Mouse (Mus musculus) ZHBTc4 (cell line): Measurements from ENCODE around the gene 4930556J24Rik.
A peak's percentile ranks its signal among the peaks of the same experiment; 100 is the strongest.

ENCODE experiments used
- DNase-seq: peaks from one replicate; pipeline ENCODE4 v3.0.0-alpha.2; 2011; ENCODE audit warnings: low read depth, low spot score

4930556J24Rik gene

DNA sequence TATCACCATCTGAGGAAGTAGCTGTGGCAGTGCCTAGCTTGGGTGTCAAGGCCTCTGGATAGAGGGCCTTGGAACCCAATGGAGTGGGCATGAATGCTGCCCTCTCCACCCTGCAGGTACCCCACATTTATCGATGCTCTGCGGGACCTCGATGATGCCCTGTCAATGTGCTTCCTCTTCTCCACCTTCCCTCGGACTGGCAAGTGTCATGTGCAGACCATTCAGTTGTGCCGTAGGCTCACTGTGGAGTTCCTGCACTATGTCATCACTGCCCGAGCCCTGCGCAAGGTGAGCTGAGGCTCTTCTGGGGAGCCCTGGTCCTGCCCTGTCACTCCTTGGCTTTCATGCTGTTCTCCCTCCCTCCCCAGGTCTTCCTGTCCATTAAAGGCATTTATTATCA is 3.5 kb downstream of the 4930556J24Rik start:
- no peak for DNase-seq

DNA sequence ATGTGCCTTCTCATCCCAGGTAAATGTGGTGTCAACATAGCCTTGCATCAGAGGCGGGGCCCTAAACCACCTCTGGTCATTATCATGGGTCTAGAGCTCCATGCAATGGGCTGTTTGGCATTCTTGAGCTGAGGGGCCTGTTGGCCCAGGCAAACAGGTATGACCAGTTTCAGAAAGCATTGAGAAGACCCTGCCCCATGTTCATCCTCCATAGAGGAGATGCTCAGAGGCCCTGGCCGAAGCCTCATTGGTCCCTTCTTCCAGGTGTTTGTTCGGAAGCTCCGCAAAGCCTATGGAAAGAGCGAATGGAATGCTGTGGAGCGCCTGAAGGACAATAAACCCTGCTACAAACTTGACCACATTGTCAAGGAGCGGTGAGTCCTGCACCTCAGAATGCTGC is 6.2 kb downstream of the 4930556J24Rik start:
- no peak for DNase-seq

DNA sequence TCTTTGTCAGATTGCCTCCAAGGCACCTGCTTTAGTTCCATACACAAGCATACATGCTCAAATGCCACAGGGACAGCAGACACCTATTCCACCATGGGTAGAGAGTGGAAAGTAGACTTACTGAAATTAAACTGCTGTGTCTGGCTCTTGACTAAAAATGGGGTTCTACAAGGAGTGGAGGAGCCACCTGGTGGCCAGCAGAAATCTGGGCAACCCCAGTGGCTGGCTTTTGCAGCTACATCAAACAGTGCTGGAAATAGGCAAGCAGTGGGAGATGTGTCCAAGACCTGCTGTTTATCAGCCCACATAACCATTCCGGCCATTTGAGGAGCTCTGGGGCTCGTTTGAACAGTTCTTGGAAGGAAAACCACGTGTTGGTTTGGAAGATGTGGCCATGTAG is 6.7 kb downstream of the 4930556J24Rik start:
- peak; percentile 42 for DNase-seq

DNA sequence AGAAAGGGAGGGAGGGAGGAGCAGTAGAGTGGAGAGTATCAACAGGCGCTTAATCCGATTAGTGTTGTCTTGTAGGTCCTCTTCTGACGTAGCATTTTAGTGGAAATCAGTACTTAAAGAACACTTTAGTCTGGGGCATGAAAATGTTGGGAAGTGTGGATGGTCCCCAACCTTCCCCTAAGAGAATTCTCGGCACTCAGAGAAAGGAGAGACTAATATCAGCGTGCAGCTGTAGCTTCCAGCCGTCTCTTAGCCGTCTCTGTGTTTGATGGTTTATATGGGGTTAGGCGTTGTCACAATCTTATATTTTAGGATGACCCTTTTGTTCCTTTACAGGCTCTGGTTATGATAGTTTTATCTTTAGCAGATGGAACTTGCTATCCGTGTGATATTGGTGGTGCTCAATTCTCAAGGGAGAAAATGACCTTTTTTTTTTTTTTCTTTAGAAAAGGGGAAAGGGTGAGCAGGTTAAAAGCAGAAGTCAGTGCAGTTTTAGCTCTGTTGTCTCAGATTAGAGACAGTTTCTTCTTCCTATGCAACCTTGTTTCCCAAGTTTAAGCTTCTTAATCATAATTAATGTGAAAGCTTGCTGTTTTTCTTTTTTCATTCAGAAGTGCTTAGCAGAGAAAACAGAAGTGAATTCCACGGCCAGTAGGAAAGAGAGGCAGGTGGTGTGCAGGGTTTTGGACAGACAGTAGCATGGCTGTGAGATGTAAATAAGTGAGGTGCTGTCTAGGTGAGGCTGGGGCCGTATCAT is 12.0 kb downstream of the 4930556J24Rik start:
- no peak for DNase-seq

DNA sequence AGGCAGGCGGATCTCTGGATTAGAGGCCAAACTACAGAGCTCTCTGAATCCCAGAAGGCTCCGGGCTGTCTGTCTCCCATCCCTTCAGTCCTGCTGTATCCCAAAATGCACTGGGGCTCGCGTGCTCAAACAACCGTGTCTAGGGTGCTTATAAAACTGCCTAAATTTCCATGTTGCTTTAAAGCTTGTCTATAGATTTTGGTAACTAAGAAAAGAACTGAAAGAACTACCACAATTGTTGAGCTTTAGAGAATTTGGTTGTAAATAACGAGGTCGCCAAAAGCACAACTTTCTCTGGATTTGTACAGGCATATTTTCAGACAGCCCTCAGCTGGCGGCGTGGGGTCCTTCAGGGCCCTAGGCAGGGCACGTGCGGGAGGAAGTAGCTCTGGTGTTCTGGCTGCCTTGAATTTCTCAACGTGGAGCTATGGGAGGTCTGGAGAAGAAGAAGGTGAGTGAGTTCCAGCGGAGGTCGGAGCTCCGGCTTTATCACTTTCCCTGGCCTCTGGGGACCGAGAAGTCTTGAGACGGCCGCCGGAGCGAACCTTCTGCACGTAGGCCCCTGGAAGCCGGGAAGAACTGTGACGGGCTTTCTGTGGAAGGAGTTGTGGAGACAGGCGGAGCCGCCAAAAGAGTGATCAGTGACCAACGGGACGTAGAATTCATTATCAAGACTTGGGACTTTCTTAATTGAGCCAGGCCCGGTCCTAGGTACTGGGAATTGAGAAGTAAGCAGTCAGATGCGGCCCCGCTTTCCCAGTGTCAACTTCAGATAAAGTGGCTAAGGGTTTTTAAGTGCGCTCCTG is 12.8 kb downstream of the 4930556J24Rik start, which contains the start of gene Pes1:
TSS of gene Pes1 (plus strand) at position 366 of the 806 bp plus-strand sequence.
- DNase-seq, result peak; percentile 94

DNA sequence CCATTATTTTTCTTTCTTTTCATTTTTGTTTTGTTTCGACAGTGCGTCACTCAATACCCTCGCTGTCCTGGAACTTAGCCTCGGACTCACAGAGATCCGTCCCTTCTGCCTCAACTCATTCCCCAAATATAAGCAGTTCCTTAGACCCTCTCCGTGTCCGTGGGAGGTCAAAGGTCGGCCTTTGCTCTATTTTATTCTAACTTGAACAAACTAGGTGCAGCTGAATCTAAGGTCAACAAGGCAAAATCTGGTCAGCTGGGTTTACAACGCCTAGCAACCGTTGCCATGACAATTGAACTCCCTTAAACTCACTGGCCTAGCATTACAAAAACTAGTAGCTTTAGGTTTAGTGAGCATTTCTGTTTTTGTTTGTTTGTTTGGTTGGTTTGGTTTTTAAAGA is 13.4 kb downstream of the 4930556J24Rik start:
- DNase-seq, result peak; percentile 88

DNA sequence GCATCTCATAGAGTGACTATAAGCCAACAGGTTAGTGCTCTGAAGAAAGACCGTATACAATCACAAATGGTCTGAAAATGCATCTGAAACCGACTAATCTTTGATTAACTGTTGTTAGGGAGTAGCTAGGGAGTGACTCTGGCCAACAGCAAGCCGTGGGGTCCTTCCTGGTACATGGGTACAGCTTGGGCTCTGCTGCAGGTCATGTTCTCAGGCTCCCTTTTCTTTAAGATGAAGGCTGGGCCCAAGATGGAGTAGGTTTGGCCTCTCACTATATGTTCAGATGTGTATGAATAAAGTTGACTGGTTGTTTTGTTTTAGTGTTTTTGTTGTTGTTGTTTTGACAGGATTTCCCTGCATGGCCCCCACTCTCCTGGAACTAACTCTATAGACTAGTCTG is 14.8 kb downstream of the 4930556J24Rik start:
- no peak for DNase-seq

DNA sequence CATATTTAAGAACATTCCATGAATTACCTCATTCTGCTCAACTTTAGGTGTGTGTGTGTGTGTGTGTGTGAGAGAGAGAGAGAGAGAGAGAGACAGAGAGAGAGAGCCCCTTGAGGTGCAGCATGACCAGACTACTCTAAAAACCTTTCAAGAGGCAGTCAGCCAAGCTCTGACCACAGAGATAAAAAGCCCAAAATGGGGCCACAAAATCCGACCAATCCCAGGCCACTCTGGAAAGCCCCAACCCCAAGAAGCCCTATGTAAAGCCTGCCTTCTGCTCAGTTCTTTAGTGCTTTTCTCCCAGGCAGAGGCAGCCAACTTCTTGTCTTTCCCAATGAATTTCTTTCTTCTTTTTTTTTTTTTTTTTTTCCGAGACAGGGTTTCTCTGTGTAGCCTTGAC is 15.7 kb downstream of the 4930556J24Rik start:
- DNase-seq, result no peak

DNA sequence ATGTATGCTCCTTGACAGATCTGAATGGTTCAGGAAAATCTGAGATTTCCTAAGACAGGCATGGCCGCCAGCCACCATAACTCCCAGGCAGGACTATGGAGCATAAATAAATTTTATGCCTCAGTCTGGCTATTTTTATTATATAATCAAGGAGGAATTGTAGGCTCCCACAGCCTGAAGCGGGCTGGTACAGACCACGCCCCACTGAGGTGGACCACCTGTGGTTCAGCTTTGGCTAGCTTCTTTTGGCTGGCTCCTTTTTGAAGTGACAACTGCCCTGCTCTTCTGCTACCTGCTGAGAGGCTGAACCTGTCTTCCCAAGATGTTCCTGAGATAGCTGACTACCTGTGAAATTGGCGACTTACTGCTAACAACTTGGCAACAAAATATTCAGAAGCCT is 21.2 kb downstream of the 4930556J24Rik start:
- DNase-seq, result peak; percentile 82

DNA sequence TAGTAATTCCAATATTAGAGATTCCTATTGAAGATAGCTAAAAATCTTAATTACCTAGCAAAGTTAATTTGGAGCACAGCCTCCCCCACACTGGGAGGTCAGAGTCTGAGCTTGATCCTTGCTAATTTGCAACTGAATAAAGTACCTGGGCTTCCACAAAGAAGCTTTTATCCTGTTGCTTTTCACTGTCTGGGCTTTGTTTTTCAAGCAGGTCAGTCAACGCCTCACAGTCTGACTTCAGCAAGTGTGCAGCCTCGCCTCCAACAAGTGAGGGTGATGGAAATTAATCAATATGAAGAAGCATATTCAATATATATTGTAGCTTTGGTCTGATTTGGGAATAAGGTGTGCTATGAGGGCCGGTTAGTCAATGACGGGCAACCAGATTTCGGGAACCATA is 21.7 kb downstream of the 4930556J24Rik start:
- DNase-seq, result peak; percentile 78

DNA sequence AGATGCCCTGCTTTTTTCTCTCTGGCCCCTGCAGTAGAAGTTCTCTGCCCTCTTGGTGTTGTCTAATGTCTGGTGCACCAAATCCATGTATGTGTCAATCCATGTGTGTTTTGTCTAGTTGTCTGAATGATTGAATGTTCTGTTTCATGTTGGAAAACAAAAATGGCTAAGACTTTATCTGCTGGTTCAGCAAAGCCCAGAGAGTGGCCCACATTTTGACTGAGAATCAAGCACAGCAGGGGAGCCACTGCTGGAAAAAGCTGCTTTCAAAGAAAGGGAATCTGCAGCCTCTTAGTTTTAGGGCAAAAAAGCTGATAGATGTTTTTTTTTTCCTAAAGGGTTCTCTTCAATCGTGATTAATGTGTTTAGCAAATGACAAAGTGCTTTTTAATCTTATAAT is 30.2 kb downstream of the 4930556J24Rik start:
- no peak for DNase-seq

DNA sequence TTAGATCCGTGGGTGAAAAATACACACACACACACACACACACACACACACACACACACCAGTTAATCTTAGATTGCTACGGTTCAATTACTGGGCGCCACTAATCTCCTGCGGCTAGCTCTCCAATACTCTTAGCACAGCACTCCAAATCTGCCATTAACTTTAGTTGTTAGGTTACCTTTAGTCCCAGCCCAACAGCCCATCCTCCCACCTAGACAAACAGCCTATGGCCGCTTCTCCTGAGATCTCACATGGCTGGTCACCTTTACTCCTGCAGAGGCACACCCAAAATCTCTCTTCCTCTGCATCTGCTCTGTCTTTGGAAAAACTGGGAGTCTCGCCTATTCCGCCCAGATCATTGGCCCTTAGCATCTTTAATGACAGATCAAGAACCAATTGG is 35.2 kb downstream of the 4930556J24Rik start:
- DNase-seq, result no peak

DNA sequence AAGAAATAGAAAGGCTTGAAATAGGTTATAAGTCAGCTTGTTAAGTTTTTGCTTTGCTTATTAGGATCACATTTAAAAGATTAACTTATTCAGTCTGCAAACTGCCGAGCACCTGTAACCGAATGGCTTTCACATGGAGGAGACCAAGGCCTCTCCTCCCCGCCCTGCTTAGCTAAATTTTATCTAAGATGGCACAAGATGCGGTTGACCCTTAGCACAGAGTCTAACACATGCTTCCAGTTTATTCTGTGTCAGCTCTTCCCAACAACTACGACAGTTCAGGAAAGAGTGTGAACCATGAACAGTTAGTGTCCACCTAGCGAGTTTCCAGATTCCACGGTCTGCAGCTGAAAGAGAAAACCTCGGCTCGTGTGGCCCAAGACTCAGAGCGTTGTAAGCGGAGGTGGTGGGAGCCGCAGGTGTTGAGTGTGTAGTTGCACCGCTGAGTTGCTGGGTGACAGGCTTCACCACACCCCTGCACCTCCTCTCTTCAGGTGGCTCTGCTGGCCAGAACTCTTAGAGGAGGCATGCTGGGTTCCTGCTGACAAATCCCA is 39.2 kb downstream of the 4930556J24Rik start:
- DNase-seq, result peak; percentile 17

DNA sequence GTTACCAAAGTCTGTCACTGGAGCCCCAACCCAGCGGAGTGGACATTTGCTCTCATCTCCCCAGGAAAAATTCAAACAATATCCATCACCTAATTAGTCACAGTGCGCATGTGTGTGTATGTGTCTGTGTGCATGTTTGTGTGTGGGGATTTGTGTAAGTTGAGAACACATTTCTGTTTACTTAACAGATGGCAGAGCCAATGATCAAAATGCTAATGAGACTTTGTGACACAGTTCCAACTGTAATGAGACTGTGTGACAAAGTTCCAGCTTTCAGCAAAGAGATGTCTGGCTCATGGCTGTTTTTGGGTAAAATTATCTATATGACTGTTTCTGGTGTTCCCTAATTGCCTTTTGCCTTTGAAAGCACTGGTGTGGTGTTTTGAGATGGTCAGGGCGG is 40.3 kb downstream of the 4930556J24Rik start:
- DNase-seq, result no peak

DNA sequence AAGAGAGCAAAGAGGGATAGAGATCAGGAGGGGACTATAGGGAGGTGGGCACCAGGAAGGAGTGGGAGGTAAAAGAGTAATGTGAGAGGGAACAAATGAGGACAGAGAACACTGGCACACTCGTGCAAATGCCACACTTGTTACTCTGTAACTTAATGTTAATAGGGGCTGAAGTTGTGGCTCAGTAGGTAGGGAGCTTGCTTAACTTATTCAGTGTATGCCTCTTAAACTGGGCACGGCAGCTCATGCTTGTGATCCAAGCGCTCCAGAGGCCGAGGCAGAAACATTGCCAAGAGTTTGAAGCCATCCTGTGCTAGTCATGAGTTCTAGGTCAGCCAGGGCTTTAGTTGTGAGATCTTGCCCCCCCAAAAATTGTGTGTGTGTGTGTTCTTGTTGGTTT is 41.4 kb downstream of the 4930556J24Rik start:
- no peak for DNase-seq

DNA sequence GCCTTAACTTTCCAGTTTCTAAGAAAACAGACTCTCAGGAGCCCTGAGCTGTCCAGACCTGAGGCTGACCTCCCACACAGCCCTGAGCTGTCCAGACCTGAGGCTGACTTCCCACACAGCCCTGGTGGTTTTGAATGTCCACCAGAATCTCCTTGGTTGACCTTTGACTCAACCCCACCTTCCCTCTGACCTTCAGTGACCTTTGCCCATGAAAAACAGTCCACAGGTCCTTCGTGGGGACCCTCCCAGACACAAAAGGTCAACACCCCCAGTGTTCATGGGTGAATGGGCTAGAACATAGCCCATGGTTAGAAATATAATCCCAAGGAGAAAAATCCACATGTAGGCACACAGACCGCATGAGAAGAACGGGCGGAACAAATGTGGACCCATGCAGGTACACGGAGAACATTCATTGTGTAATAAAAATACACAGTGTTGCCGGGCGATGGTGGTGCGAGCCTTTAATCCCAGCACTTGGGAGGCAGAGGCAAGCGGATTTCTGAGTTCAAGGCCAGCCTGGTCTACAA is 42.8 kb downstream of the 4930556J24Rik start:
- DNase-seq, result no peak

DNA sequence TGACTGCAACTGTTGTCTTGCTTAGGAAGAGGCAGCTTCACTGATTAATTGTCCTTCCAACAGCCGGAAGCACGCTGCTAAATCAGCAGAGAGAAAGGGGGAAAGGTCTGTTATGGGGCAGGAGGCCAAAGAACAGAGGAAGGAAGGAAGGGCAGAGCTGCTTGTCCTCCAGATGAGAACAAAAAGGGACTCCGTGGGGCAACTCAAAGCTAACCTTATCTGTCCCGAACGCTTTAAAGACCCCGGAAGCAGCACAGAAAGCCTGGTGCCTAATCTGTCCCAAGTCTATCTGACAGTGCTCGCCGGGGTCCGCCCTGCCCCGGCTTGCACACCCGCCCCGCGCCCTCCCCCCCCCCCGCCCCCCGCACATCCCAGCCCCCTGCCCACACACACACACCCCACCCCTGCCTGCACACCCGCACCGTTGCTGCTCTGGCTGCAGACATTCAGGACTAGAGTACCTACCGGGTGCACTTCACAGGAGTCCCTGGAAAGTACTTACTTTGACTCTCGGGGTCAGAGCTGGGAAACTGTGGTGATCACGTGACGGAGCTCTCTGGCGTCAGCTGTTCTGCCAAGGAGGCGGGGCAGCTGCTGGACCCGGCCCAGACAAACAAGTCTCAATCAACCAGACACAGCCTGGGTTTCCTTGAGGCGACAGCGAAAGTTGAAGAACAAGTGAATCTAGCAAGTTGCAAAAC is 44.9 kb downstream of the 4930556J24Rik start, which contains the start of gene Tcn2:
TSS of gene Tcn2 (minus strand) at position 649 of the 701 bp plus-strand sequence.
- DNase-seq, result peak; percentile 94

DNA sequence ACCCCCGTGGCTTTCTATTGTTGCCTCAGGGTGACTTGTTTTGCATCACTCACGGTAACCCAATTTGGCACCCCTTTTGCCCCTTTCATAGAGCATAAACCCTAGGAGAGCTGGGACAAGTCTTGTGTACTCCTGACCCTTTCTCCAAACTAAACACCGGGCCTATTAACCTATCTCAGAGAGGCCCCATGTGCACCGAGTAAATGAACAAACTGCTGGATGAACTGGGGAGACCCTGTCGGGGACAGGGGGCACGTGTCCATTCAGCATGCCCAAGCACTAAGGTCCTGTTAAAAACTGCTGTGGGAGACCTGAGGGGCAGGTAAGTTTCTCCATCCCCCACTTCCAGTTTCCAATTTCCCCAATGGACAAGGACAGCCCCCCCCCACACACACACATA is 45.6 kb downstream of the 4930556J24Rik start:
- no peak for DNase-seq

DNA sequence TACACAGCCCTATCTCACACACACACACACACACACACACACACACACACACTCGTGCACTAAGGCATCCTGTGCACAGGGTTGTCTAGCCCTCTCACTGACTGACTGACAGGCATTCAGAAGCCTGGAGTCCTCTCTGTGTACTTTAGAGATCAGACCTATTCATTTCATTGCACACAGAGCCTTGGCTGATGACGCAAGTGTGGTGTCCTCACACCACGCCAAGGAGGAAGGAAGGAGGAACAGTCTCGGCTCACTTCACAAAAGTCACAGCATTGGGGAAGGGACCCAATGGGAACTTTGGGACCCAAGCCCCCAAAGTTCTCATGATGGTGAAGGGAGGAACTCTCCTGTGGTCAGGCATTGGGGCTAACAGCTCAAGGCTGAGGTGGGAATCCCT is 46.6 kb downstream of the 4930556J24Rik start:
- no peak for DNase-seq

DNA sequence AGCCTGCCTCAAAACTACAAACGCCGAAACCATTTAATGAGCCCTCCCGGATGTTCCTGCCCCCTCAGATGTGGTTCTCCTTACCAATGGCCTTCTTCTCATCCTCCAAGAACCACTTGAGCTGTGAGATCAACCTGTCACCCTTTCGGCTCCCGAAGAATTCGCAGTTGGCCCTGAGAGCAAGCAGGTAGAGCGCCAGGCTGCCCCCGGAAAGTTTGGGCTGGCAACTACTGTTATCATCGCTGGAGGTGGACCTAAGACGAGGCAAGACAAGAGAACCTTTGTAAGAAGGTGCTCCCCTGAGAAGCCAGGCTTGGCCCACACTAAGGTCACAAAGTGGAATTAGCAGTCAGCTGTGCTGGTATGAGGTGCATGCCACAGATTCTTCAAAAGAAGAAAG is 50.7 kb downstream of the 4930556J24Rik start:
- DNase-seq, result no peak

DNA sequence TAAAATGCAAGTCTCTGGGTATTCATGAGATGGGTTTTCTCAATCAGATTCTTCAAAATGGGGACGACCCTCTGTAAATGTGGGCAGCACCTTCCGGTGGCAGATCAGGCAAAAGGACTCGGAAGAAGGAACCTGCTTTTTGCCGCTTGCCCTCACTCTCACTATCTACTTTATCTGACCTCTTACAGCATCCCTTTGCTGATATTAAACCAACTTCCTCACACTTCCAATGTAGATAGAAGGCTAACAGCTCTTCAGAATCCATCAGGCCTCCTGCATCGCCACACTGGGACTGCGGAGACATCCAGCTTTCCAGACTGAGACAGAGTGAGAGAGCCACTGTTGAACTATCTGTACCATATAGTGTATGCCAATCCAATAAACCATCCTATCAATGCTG is 53.8 kb downstream of the 4930556J24Rik start:
- no peak for DNase-seq

DNA sequence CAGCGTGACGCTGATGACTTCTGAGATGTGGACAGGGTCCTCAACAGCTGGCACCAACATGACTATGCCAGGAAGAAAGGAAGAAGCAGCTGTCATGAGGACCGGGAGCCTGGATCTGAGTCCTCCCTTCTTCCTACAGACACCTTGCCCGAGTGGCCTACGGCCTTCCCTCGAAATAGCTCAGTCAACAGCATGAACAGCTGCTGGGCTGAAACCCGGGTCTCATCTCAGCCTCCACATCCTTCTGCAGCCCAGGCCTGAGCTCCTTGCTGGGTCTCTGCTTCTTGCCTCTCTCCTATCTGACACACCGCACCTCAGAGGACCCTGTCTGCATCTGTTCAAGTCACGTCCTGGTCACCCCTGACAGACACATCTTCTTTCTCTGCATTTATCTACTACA is 54.5 kb downstream of the 4930556J24Rik start:
- DNase-seq, result no peak
